10 mouse cellular contexts compared by ENCODE assay signal in genomic region chr6:52926947-52927346, GRCm38 (mm10).
DNase-seq lines count a peak whose midpoint lies in the region; ATAC-seq lines count a peak whose summit lies in the region.
"Had no signal": no experiment of that assay in that cellular context is flagged by ENCODE, and none has a peak within 500 bp of the region (broad histone marks: within the 10 kb centered on the region; RNA-seq: fewer than 3 reads in every experiment).

No protein-coding gene starts in this region.

- DNase-seq in hindbrain, embryonic 11.5 days (ENCODE audit: low spot score): peak; percentile 24
- DNase-seq in midbrain, embryonic 14.5 days: peak; percentile 40
- peak; percentile 39 for DNase-seq in brain, adult 2 months (ENCODE audit: low read depth, low spot score)
- no peak for DNase-seq in layer of hippocampus, adult 8-10 months (ENCODE audit: low spot score in 2 of 2)
- DNase-seq: right cerebral cortex, postnatal 4 days; thymus, postnatal 14 days had no signal

- no peak overlapping the region for H3K27ac ChIP-seq in hindbrain, embryonic 11.5 days (ENCODE audit: low read depth, low read length)
- no peak overlapping the region for H3K27ac ChIP-seq in hindbrain, embryonic 12.5 days
- no peak overlapping the region for H3K27ac ChIP-seq in midbrain, embryonic 14.5 days (replicated peaks; ENCODE audit: low read depth, low read length)
- H3K27ac ChIP-seq in midbrain, embryonic 16.5 days (ENCODE audit: low read length): no peak overlapping the region
- H3K27ac ChIP-seq: liver, embryonic 15.5 days had no signal

- no peak overlapping the region for H3K4me3 ChIP-seq in hindbrain, embryonic 11.5 days (ENCODE audit: low read depth, low read length)
- H3K4me3 ChIP-seq in hindbrain, embryonic 12.5 days: no peak overlapping the region
- H3K4me3 ChIP-seq in midbrain, embryonic 14.5 days (replicated peaks; ENCODE audit: low read depth, low read length): no peak overlapping the region
- no peak overlapping the region for H3K4me3 ChIP-seq in midbrain, embryonic 16.5 days (ENCODE audit: low read depth, low read length)
- H3K4me3 ChIP-seq: liver, embryonic 15.5 days had no signal

- H3K9ac ChIP-seq in hindbrain, embryonic 11.5 days (ENCODE audit: low read depth, low read length): no peak overlapping the region
- no peak overlapping the region for H3K9ac ChIP-seq in hindbrain, embryonic 12.5 days
- no peak overlapping the region for H3K9ac ChIP-seq in midbrain, embryonic 14.5 days (replicated peaks; ENCODE audit: low read length)
- H3K9ac ChIP-seq in midbrain, embryonic 16.5 days (ENCODE audit: low read depth, low read length): no peak overlapping the region
- H3K9ac ChIP-seq: liver, embryonic 15.5 days had no signal

- no peak overlapping the region for H3K4me2 ChIP-seq in hindbrain, embryonic 11.5 days (replicated peaks; ENCODE audit: low read depth, low read length)
- H3K4me2 ChIP-seq in hindbrain, embryonic 12.5 days (replicated peaks): no peak overlapping the region
- no peak overlapping the region for H3K4me2 ChIP-seq in midbrain, embryonic 14.5 days (ENCODE audit: low read length)
- H3K4me2 ChIP-seq in midbrain, embryonic 16.5 days (ENCODE audit: low read length): no peak overlapping the region
- H3K4me2 ChIP-seq: liver, embryonic 15.5 days had no signal

- WGBS in hindbrain, embryonic 11.5 days: 76% methylated on average over 4 of the region's 4 CpGs
- 78% methylated on average over 4 of the region's 4 CpGs for WGBS in hindbrain, embryonic 12.5 days
- WGBS in midbrain, embryonic 14.5 days: 78% methylated on average over 4 of the region's 4 CpGs
- 80% methylated on average over 4 of the region's 4 CpGs for WGBS in midbrain, embryonic 16.5 days

- no peaks in the 10 kb centered on the region for H3K36me3 ChIP-seq in hindbrain, embryonic 11.5 days (ENCODE audit: control insufficient read depth, insufficient read depth, low read length)
- no peaks in the 10 kb centered on the region for H3K36me3 ChIP-seq in hindbrain, embryonic 12.5 days
- H3K36me3 ChIP-seq in midbrain, embryonic 14.5 days (ENCODE audit: control insufficient read depth, insufficient read depth, low read length): no peaks in the 10 kb centered on the region
- H3K36me3 ChIP-seq in midbrain, embryonic 16.5 days (ENCODE audit: control insufficient read depth, insufficient read depth, low read length): no peaks in the 10 kb centered on the region
- H3K36me3 ChIP-seq: liver, embryonic 15.5 days had no signal

- H3K4me1 ChIP-seq in hindbrain, embryonic 11.5 days (replicated peaks; ENCODE audit: control insufficient read depth, insufficient read depth, low read length): no peaks in the 10 kb centered on the region
- 0 out of 2 replicates have a peak, but pooled peaks cover 2% of the 10 kb centered on the region for H3K4me1 ChIP-seq in hindbrain, embryonic 12.5 days
- no peaks in the 10 kb centered on the region for H3K4me1 ChIP-seq in midbrain, embryonic 14.5 days (ENCODE audit: control insufficient read depth, insufficient read depth, low read length)
- no peaks in the 10 kb centered on the region for H3K4me1 ChIP-seq in midbrain, embryonic 16.5 days (ENCODE audit: control insufficient read depth, insufficient read depth, low read length)
- H3K4me1 ChIP-seq: liver, embryonic 15.5 days had no signal

- H3K27me3 ChIP-seq in hindbrain, embryonic 11.5 days (ENCODE audit: control insufficient read depth, insufficient read depth, low read length): no peaks in the 10 kb centered on the region
- no peaks in the 10 kb centered on the region for H3K27me3 ChIP-seq in hindbrain, embryonic 12.5 days
- no peaks in the 10 kb centered on the region for H3K27me3 ChIP-seq in midbrain, embryonic 14.5 days (ENCODE audit: control insufficient read depth, insufficient read depth, low read length)
- no peaks in the 10 kb centered on the region for H3K27me3 ChIP-seq in midbrain, embryonic 16.5 days (ENCODE audit: control insufficient read depth, insufficient read depth, low read depth, low read length)
- H3K27me3 ChIP-seq: liver, embryonic 15.5 days had no signal

- no peak for ATAC-seq in hindbrain, embryonic 11.5 days (ENCODE audit: low FRiP score)
- no peak for ATAC-seq in hindbrain, embryonic 12.5 days (ENCODE audit: low FRiP score)
- ATAC-seq in midbrain, embryonic 14.5 days (ENCODE audit: low FRiP score, low TSS enrichment): no peak
- no peak for ATAC-seq in midbrain, embryonic 16.5 days
- ATAC-seq in megakaryocyte, adult 5-6 weeks (ENCODE audit: poor library complexity, severe bottlenecking): no peak

- H3K9me3 ChIP-seq in hindbrain, embryonic 11.5 days (ENCODE audit: control insufficient read depth, low read length): no peaks in the 10 kb centered on the region
- H3K9me3 ChIP-seq in hindbrain, embryonic 12.5 days (replicated peaks): no peaks in the 10 kb centered on the region
- H3K9me3 ChIP-seq in midbrain, embryonic 14.5 days (ENCODE audit: control insufficient read depth, low read length): no peaks in the 10 kb centered on the region
- no peaks in the 10 kb centered on the region for H3K9me3 ChIP-seq in midbrain, embryonic 16.5 days (replicated peaks; ENCODE audit: control insufficient read depth, low read length, poor library complexity, severe bottlenecking)
- H3K9me3 ChIP-seq: liver, embryonic 15.5 days had no signal

Comparison
In these comparisons a context has a peak if more than half of its experiments do, and no peak if none do; other contexts are left out.
1. DNase-seq: peak in hindbrain, embryonic 11.5 days (single experiment), midbrain, embryonic 14.5 days (single experiment) and brain, adult 2 months (single experiment); none in layer of hippocampus, adult 8-10 months (0 of 2).